Mouse (Mus musculus): ENCODE results near the gene Ttll9.

The Ttll9 gene

DNA sequence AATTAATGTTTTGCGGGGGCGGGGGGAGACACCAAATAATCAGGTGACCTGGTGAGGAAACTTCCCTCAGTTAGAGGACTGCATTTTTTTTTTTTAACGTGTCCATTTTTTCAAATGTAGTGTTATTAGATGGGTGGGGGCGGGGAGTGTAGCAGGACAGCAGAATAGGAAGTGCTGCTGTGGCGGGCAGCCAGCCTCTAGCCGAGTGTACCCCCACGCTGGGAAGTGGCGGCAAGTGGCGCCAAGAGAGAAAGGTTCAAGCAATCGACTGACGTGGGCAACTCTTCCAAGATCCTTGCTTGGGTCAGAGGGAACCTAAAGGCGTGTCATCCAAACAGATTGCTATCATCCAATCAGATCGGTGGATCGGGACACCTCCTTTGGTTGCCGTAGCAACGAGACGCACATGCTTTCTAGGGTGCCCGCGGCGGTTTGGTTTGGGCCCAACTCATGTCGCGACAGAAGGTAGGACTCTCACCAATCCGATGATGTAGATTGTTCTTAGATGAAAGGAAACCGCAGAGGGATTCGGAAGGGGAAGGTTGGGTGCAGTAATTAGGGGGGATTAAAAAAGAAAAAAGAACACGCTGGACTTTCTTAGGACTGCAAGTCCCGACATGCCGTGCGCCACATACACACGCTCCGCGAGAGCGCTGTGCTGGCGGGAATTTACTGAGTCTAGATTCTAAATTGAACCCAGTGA lies at the start of gene Ttll9:
Ttll9 (plus strand) TSS at position 395 of the 703 bp plus-strand sequence.
- CTCF ChIA-PET = no interaction called here

DNA sequence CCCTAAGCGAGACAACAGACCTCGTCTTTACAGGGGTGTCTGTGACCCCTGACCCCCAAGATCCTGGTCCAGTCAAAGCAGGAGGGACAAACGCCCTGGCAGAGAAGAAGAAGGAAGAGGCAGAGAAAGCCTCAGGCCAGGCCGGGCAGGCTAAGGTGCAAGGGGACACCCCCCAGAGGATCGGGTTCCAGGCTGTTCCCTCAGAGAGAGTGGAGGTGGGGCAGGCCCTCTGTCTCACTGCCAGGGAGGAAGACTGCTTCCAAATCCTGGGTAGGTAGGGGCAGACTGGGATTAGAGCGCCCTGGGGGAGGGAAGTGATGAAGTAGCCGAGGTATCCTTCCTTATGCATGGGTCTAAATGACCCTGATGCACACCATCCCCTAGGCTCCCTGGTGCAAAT lies 48.8 kb upstream of the Ttll9 start:
- CTCF ChIA-PET = interaction anchor here (0.6 kb wide), 1 partner anchor 203 kb away, joined by 3 read pairs; no protein-coding TSS in a partner anchor

DNA sequence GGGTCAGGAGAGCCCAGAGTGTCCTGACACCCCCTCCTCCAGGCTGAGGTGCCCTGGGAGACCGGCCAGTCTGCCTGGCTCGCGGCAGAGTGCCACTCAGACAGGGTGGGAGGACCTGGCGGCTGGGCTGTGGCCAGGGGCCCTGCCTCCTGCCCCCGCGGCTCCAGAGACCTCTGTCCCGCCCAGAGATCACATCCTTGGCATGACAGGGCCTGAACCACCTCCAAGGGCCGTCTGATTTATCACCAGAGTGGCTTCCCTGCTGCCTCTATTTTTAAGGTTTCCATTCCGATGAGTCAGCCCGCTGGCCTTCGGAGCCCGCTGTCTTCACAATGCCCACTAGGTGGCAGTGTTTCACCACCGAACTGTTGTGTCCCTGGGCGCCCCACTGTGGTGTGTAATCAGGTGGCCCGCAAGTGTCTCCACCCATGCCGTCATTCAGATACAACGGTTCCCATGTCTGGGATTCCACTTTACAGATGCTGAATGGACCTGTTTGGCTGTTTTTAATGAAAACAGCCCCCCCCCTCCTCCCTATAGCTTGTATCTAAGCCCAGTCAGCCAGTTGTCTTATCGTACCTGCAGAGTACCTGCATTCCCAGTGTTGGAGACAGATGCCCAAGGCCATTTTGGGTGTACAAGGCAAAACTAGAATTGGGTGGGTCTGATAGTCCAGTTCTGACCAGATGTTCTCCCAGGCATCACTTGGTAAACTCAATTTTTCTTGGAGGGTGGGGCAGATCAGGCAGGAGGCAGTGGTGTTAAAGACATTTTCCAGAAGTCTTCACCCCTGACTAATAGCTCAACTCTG lies 47.8 kb upstream of the Ttll9 start:
- CTCF ChIA-PET = interaction anchor here (0.6 kb wide), 2 partner anchors 179 to 236 kb away, joined by 3 to 7 read pairs; no protein-coding TSS in a partner anchor

DNA sequence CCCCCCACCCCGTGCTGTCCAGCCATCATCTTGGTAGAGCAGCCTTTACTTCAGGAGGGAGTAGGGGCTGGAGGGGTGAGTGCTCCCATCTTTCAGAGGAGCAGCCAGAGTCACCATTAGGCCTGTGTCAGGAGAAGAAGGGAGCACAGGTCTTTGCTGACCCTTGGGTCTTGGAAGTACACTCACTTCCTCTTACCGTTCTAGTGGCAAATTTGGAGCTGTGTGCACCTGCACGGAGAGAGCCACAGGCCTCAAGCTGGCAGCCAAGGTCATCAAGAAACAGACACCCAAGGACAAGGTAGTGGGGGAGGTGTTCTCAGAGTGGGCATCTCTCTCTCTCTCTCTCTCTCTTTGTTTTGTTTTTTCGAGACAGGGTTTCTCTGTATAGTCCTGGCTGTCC lies 46.8 kb upstream of the Ttll9 start:
- CTCF ChIA-PET = no interaction called here

DNA sequence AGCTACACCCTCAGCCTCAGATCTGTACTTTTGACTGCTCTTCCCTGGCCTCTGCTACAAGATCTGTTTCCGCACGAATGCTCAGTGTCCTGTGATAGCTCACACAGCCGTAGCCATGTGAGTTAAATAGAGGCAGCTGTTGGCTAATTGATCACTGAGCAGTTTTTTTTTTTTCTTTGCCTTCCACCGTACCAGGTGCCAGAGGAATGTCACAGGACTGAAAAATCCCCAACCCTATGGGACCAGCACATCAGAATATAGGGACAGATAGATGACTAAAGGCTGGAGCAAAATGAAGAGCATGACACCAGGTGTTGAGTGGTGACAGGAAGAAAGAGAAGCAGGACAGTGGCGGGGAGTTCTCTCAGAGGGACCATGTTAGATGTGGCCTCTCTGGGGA lies 46.2 kb upstream of the Ttll9 start:
- CTCF ChIA-PET = no interaction called here

DNA sequence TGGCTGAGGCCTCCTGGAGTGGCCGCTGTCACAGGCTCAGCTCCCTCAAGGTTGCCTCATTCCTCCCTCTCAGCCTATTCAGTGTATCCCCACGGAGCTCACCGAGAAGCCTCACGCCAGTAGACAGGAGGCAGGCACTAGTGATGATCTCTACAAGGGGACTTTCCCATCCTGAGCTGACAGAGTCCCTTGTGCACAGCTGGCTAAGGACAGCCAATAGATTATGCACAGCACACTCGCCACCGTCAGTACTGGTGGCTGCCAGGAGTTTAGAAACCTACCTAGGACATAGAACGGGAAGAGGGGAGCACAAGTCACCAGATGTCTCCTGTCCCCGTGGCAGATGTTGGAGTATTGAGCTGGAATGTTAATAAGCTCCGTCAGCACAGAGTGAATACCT lies 44.6 kb upstream of the Ttll9 start:
- CTCF ChIA-PET = no interaction called here

DNA sequence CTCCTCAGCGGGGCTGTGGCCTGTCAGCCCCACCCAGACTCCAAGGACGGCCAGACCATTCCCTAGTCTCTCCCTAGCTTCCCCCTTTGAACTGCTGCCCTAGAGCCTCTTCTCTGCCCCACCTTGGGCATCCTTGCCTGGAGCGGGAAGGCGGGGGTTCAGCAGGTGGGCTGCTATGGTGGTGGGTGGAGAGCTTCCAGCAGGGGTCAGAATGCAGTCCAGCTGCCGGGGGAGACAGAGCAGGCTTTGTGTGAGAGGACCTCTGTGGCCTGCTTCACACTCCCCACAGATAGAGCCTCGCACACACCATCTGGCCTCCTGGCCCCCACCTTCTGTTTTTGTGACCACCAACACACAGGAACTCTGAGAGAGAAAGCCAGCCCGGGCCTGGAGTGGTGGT lies 39.9 kb upstream of the Ttll9 start:
- CTCF ChIA-PET = no interaction called here

DNA sequence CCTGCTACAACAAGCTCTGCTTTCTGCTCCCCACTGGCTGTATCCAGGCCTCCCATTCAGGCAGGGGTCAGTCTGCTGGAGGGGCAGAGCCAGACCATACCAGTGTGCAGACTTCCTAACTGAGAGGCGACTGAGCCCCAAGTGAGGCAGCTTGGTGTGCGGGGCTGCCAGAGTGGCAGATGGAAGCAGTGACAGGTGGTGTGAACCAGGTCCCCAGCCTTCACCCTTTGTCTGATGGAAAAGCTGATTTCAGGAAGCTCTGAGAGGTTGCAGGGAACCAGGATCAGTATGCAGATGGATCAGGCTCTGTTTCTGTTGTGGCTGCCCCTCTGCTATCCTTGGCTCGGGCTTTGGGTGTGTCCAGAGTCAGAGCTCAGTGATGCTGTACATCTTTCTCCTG lies 38.7 kb upstream of the Ttll9 start:
- CTCF ChIA-PET = interaction anchor here (0.7 kb wide), 1 partner anchor 92 kb away, joined by 4 read pairs; no protein-coding TSS in a partner anchor

DNA sequence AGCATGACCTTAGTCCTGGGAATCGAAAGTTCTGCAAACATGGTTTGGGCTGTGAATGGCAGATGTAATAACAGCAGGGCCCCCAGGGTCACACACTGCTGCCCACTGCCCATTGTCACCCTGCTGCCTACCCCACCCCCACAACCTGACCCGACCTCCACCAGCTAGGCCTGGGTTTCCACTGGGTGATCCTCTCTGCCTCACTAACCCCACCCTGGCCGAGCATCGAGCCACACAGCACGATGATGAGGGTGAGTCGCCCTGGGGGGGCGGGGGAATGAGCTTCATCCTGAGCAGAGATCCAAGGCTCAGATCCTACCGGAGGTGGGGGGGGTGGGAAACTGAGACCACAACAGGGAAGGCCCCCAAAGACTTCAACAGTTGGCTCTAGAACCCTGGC lies 38.2 kb upstream of the Ttll9 start:
- CTCF ChIA-PET = interaction anchor here (0.7 kb wide), 1 partner anchor 91 kb away, joined by 4 read pairs; no protein-coding TSS in a partner anchor

DNA sequence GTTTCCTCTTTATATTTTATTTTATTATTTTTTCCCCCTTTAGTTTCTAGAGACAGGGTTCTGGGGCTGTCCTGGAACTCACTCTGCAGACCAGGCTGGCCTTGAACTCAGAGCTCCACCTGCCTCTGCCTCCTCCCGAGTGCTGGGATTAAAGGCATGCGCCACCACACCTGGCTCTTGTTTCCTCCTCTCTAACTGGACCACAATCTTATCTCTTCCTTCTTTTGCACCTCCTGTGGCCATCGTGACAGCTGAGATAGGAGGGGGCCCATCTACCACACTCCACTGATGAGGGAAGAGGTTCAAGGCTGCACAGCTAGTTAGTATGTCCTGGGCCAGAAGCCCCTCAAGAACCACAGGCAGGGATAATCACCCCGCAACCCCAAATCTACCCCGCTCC lies 37.7 kb upstream of the Ttll9 start:
- CTCF ChIA-PET = no interaction called here

DNA sequence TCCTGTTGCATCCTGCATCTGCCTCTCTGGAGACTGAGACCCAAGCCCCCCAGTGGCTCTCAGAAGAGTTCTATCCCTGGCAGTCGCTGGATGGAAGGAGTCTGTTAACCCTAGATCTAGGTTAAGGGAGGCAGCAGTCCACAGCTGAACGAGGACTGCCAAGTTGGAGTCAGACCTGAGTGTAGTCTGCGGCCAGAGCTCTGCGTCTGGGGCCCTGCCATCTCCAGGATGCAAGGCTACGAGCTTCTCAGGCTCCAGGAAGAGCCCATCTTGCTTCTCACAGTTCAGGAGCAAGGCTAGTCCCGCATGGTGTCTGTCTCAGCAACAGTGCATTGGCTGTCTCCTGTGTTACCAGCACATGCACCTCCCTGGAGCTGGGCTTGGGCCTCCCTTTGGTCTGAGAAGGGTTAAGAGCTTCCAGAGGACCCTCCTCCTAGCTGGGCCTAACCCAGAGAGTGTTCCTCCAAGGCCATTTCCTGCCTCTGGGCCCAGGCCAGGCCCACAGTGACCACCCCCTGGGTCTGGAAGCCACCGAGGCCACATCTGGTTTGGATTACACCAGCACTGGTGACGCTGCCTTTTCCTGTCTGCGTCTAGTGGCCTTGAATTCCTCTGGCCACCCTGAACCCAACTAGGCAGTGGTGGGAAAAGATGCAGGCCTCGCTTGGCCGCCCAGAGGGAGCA lies 37.0 kb upstream of the Ttll9 start:
- CTCF ChIA-PET = no interaction called here

DNA sequence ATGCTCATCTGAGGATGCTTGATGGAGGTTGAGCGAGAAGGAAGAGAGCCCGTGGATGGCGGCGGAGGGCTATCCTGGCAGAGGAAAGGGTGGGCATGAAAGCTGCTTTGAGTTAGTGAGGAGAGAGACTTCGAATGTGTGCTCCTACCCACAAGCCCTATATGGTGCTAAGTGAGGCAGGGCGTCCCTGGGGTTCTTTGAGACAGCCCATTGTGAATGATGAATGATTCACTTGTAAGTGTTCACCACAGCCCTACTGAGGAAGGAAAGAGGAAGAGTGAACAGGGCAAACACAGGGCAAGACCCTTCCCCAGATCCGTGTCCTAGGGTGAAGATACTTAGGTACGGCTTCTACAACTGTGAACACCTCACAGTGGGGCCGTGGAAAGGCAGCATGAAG lies 35.4 kb upstream of the Ttll9 start:
- CTCF ChIA-PET = no interaction called here

DNA sequence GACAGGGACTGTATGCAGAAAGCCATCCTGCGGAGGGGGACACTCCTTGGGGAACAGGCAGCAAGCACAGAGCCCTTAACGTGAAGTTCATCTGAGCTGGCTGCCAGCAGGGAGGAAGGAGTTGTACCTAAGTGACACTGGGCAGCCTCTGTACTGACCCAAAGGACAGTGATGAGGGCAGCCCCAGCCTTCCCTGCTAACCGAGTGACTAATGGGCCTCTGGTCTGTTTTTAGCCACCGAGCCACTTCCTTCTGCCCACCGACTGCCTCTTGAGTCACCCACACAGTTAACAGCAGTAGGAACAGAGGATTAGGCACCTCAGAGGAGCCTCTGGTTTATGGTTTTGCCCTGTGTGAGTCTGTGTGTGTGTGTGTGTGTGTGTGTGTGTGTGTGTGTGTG lies 34.9 kb upstream of the Ttll9 start:
- CTCF ChIA-PET = no interaction called here

DNA sequence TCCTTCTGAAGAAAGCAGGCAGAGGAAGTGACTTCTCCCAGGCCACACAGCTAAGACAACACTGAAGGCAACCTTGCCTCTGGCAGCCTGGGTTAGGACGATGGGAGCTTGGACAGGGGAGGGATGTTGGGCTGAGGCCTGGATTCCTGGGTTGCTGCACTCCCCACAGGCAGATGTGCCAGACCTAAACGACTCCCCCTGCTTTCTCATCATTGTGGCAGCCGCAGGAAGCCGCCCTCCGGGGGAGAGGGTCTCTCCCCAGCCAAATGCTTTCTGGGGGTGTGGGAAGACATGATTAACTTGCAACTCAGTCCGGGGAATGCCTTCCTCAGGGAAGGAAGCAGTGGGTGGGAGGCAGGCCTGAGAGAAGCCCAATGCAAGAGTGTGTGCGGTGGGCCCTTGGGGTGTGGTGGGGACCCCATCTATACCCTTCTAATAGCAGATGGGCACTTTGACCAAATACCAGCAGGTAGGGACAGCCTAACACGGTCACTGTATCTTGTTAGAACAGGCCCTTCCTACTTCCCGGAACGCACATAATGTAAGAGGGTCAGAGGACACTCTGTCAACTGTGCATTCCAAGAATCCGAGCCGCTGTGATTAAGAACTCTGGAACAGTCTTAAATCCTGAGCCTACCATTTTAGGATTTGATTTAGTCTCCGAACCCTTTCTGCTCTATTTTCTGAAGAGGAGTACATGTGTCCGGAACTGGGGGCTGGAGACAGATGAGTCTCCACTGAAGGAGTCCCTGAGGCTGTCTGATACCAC lies 33.9 kb upstream of the Ttll9 start:
- CTCF ChIA-PET = no interaction called here

DNA sequence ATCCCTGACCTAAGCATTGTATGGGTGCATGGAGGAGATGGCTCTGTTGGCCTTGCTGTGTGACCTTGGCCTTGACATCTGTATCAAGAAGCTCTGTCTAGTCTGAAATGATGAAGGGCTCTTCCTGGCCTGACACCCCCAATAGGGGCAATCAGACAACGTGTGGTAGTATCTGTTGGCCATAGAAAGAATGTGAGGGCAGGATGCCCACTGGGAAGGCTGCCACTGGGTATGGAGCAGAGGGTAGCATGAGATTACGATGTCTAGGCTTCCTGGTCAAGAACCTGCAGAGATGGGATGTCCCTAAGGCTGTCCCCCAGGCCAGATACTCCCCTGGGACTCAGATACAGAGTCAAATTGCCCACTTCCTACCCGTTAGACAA lies 33.3 kb upstream of the Ttll9 start:
- CTCF ChIA-PET = no interaction called here

DNA sequence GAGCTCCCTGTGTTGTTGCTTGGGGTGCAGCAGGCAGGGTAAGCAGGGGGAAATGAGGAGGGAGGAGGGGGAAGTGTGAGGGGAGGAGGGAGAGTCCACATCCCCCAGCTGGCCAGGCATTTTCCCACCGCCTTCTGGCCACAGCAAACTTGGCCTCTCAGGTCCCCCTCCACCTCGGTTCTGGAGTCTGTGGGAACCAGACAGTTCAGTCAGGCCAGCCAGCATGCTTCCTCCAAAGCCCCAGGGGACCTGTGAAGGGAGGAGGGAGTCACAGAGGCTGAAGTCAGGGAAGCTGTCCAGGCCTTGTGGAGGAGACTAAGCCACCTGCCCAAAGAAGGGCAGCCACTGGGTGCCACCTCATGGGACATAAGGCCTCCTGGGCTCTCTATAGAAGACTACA lies 32.0 kb upstream of the Ttll9 start:
- CTCF ChIA-PET = no interaction called here

DNA sequence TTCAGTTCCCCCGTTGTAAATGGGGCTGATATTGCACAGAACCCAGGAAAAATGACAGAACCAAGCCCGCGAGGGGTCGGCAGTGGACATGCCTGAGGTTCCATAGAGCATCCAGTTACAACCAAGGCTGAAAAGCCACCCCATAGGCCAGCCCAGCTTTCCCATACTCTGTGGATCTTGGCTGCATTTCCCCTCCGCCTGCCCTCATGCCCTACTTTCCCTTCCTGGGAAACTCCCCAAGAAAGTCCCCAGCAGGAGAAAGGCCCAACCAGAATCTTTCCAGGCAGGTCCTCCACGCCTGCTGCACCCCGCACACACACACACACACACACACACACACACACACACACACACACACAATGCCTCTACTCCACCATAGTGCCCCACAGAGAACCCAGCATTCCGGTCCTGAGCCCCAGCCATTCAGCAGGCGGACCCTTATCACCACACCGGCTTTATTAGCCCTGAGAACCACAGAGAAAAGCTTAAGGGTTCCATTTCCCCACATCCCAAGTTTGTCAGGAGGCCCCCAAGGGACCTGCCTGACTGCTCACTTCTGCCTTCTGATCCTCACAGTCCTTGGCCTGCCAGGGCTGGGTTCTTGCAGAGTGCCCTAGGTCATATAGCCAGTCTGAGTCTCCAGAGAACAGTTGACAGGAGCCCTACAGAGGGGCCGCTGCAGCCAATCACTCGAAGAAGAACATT lies 30.7 kb upstream of the Ttll9 start:
- CTCF ChIA-PET = no interaction called here

DNA sequence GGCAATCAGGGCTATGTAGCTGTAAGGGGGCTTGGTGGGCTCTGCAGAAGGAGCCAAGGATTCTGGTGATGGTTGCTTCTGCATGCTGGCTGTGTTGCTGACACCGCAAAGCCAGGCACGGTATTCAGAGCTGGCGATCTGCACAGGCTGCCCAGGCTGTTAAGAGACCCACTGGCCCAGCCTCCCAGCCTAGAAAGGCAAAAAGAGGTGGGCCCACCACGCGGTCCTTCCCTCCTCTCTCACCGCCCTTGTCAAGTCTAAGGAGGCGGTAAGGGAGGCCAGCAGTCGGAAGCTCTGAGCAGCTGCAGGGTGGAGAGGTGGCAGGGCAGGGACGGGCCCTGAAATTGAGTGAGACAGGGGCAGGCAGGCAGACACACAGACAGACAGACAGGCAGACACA lies 29.2 kb upstream of the Ttll9 start, which contains the start of gene Foxs1:
Foxs1 (minus strand) TSS at position 161 of the 400 bp plus-strand sequence.
- CTCF ChIA-PET = interaction anchor here (0.7 kb wide), 1 partner anchor 43 kb away, joined by 3 read pairs; no protein-coding TSS in a partner anchor

DNA sequence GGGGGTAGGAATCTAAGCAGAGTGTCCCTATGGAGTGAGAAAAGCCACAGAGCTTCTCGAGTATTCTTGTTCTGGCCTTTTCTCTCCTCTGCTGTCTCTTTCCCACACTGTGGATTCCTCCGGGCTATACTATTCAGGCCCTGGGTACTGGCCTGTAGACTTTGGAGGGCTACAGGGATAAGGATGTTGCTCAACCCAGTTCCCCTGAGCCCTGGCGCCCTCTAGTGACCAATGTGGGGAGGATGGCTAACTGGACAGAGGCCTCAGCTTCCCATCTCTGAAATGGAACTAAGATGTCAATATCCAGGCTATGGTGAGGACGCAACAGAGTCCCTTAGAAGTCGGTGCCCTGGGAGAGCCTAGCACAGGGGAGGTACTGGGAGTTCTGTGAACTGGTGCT lies 28.7 kb upstream of the Ttll9 start:
- CTCF ChIA-PET = no interaction called here

DNA sequence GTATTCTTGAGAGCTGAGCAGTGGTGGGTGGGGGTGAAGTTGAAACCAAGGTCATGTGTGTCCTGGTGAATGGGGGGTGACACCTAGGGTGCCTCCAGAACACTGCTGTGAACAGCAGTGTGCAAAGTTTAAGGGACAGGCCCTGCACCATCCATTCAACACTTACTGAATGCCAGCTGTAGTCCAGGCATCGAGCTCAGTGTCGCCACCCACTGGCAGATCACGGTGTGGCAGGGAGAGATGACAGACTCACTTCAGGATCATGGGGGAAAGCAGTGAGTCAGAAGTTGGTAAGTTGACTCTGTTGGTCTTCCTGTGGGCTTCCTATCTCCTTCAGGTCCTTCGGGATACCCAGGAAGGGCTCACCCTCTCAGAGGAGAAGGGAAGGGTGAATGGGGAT lies 22.4 kb upstream of the Ttll9 start:
- CTCF ChIA-PET = interaction anchor here (0.6 kb wide), 1 partner anchor 176 kb away, joined by 4 read pairs; no protein-coding TSS in a partner anchor

DNA sequence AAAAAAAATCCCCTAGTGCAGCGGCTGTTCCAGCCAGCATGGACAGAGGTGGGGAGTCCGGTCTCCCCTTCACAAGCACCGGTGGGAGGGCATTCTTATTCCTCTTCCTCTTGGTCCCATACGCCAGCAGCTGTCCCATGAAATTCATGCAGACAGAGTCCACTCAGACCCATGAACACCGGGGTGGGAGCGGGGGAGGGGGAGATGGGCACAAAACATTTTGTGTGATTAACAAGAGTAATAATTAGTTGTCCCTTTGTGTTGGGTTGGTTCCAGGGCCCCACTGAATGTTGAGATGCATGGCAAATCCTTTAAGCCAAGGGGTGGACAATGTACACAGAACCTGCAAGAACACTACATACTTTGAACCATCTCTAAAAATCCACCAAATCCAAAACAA lies 21.2 kb upstream of the Ttll9 start:
- CTCF ChIA-PET = no interaction called here

Measured in spleen, embryonic (tissue).